Mouse (Mus musculus) embryonic facial prominence, embryonic 14.5 days (tissue): ENCODE data around the gene Dkk2. TPM values are rescaled to one million over a fixed set of nuclear protein-coding genes. Genes with fewer than 3 reads are reported as not detected.

Experiments used
- ATAC-seq: fragments of 200-750 bp; cut with Nextera tagmentation; 2 replicates; pipeline ENCODE4 v1.8.0; 2017; ENCODE audit warnings: low read depth, moderate number of reproducible peaks, moderate TSS enrichment
- DNase-seq: peaks from one replicate; pipeline ENCODE4 v3.0.0-alpha.2; 2015; ENCODE audit warnings: low spot score
- H3K27ac ChIP-seq: fragments of 300-500 bp; sonication (generic); replicated peaks from 2 replicates; pipeline ENCODE4 v1.5.1; 2014; ENCODE audit warnings: low read depth, mild to moderate bottlenecking, low read length, moderate library complexity
- H3K27me3 ChIP-seq: fragments of 300-500 bp; sonication (generic); replicated peaks from 2 replicates; pipeline ENCODE4 v1.6.1; 2014; ENCODE audit warnings: low read length; ENCODE audit not compliant: control insufficient read depth, insufficient read depth
- H3K36me3 ChIP-seq: fragments of 300-500 bp; sonication (generic); 2 replicates; pipeline ENCODE4 v1.6.1; 2014; ENCODE audit warnings: low read length, mixed read lengths; ENCODE audit not compliant: control insufficient read depth, insufficient read depth
- H3K4me1 ChIP-seq: fragments of 300-500 bp; sonication (generic); 2 replicates; pipeline ENCODE4 v1.6.1; 2014; ENCODE audit warnings: antibody characterized with exemption, low read length; ENCODE audit not compliant: control insufficient read depth, insufficient read depth
- H3K4me2 ChIP-seq: fragments of 300-500 bp; sonication (generic); 2 replicates; pipeline ENCODE4 v1.6.1; 2014; ENCODE audit warnings: low read depth, mild to moderate bottlenecking, low read length, moderate library complexity, mixed read lengths
- H3K4me3 ChIP-seq: fragments of 300-500 bp; sonication (generic); 2 replicates; pipeline ENCODE4 v1.5.1; 2014; ENCODE audit warnings: low read depth, mild to moderate bottlenecking, low read length
- H3K9ac ChIP-seq: fragments of 300-500 bp; sonication (generic); 2 replicates; pipeline ENCODE4 v1.6.1; 2014; ENCODE audit warnings: low read depth, mild to moderate bottlenecking, low read length, moderate library complexity, mixed read lengths
- H3K9me3 ChIP-seq: fragments of 300-500 bp; sonication (generic); 2 replicates; pipeline ENCODE4 v1.6.1; 2016; ENCODE audit warnings: low read length; ENCODE audit not compliant: control insufficient read depth
- WGBS: fragments of 180-500 bp; shearing (Covaris S2); extraction: QIAGEN DNeasy Blood & Tissue Kit; methylation state at CpG from one replicate; pipeline ENCODE4 v1.1.7; 2014; 5-methylcytosine and 5-hydroxymethylcytosine counted together
- polyA plus RNA-seq: library from polyadenylated mRNA; unstranded; fragments of >200 nt; fragmentation: Nextera tagmentation; extraction: Ambion mirVana; gene quantifications from 2 replicates; pipeline ENCODE4 v1.2.1, GENCODE M21; 2014

The Dkk2 gene
- polyA plus RNA-seq, 1 experiment from 2014 or later, result 25.0 TPM

DNA sequence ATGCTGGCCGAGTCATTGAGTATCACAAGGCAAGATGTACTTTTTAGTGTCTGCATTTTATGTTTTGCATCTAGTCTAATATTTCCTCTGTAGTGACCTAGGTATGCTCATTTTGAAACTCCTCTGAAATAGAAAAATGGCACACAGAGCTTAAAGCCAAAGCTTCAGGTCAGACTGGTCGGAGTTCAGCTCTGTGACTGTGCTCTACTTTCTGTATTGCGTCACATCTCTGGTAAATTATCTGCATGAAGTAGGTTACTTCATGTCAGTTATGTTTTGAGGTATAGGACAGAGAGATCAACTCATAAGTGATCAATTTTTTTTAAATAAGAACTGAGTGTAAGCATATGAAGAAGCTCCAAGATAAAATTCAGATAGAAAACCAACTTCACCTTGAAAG is 45.7 kb downstream of the Dkk2 start:
- no peaks in the 10 kb centered on the region for H3K27me3 ChIP-seq
- WGBS, result 70% methylated on average over 3 of the region's 3 CpGs
- H3K4me1 ChIP-seq, result peaks cover 8% of the 10 kb centered on the region; the same call in 1 of the 2 replicates

DNA sequence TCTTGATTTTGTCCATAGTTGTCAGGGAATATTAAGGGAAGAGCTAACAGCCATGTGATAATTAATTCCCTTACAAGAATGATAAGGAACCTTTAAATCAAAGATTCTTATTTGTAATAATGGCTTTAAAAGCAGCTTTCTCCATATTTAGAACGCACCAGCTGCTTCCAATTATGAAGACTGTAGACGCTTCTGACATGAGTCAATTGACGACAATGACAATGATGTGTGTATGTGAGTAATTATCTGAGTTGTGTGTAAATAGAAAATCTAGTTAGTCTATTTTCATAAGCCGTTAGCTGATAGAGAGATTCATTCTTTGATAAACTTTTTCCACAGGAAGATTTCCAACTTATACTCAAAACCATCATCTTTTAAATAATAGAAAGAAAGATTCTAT is 46.8 kb downstream of the Dkk2 start:
- peaks cover 8% of the 10 kb centered on the region; the same call in 1 of the 2 replicates for H3K4me1 ChIP-seq
- H3K4me3 ChIP-seq, result no peak overlapping the region
- no peaks in the 10 kb centered on the region for H3K36me3 ChIP-seq
- no peak overlapping the region for H3K27ac ChIP-seq
- no peak for DNase-seq
- 46% methylated on average over 4 of the region's 4 CpGs for WGBS
- H3K9ac ChIP-seq, result no peak overlapping the region
- H3K4me2 ChIP-seq, result no peak overlapping the region
- H3K9me3 ChIP-seq, result no peaks in the 10 kb centered on the region
- H3K27me3 ChIP-seq, result no peaks in the 10 kb centered on the region
- no peak for ATAC-seq

More for the DNA sequence above, 45.7 kb downstream of the Dkk2 start:
- Histone ChIP-seq H3K9ac (no peak overlapping the region), H3K4me3 (no peak overlapping the region), H3K4me2 (no peak overlapping the region), H3K27ac (no peak overlapping the region), H3K36me3 (no peaks in the 10 kb centered on the region), H3K9me3 (no peaks in the 10 kb centered on the region)
- ATAC-seq (no peak), DNase-seq (no peak)

GRCm38 (mm10) chr3:132134502-132134901 is 49.4 kb downstream of the Dkk2 start:
- ATAC-seq (no peak), DNase-seq (no peak)
- Histone ChIP-seq H3K4me3 (no peak overlapping the region), H3K4me2 (no peak overlapping the region), H3K9me3 (no peaks in the 10 kb centered on the region), H3K4me1 (peaks cover 8% of the 10 kb centered on the region; the same call in 1 of the 2 replicates), H3K27me3 (no peaks in the 10 kb centered on the region), H3K36me3 (no peaks in the 10 kb centered on the region), H3K9ac (no peak overlapping the region), H3K27ac (no peak overlapping the region)
- 84% methylated on average over 1 of the region's 1 CpGs for WGBS

GRCm38 (mm10) chr3:132137802-132138378 is 52.8 kb downstream of the Dkk2 start:
- ATAC-seq, result no peak
- H3K27ac ChIP-seq, result no peak overlapping the region
- no peaks in the 10 kb centered on the region; the same call in 1 of the 2 replicates for H3K4me1 ChIP-seq
- H3K9ac ChIP-seq, result no peak overlapping the region
- H3K4me2 ChIP-seq, result no peak overlapping the region
- no peaks in the 10 kb centered on the region for H3K9me3 ChIP-seq
- no peaks in the 10 kb centered on the region for H3K36me3 ChIP-seq
- no peaks in the 10 kb centered on the region for H3K27me3 ChIP-seq
- peak; percentile 19 for DNase-seq
- WGBS, result 71% methylated on average over 11 of the region's 11 CpGs
- H3K4me3 ChIP-seq, result no peak overlapping the region

- DNase-seq (no peak), ATAC-seq (no peak)
- Histone ChIP-seq H3K4me1 (no peaks in the 10 kb centered on the region; the same call in 1 of the 2 replicates), H3K27ac (no peak overlapping the region), H3K9me3 (no peaks in the 10 kb centered on the region), H3K4me3 (no peak overlapping the region), H3K4me2 (no peak overlapping the region), H3K27me3 (no peaks in the 10 kb centered on the region), H3K36me3 (no peaks in the 10 kb centered on the region), H3K9ac (no peak overlapping the region)
- WGBS, result 68% methylated on average over 4 of the region's 4 CpGs
Observed at GRCm38 (mm10) chr3:132141031-132141430, 55.9 kb downstream of the Dkk2 start.

DNA sequence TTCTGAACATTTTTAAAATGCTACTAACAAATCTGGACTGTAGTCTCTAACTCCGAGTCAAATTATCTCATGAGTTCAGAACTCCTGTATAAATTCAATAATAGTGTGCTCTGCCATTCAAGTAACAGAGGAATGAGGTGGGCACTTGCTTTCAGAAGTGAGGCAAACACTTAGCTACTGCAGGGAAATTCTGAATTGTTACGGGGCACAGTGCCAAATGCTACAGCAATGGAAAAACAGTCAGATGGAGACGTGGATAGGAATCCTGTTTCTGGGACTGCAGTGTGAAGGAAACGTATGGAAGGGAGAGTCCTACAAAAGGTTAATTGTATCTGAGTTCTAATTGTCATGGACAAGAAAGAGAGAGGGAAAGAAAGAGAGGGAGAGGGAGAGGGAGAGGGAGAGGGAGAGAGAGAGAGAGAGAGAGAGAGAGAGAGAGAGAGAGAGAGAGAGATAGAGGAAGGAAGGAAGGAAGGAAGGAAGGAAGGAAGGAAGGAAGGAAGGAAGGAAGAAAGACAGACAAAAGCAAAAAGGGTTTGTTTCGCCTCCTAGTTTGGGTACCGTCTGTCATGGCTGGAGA is 64.4 kb downstream of the Dkk2 start:
- H3K4me3 ChIP-seq, result no peak overlapping the region
- no peak for ATAC-seq
- no peaks in the 10 kb centered on the region for H3K4me1 ChIP-seq
- H3K27ac ChIP-seq, result no peak overlapping the region
- no peaks in the 10 kb centered on the region for H3K36me3 ChIP-seq
- no peaks in the 10 kb centered on the region for H3K27me3 ChIP-seq
- no peak overlapping the region for H3K4me2 ChIP-seq
- no peak overlapping the region for H3K9ac ChIP-seq
- WGBS, result 54% methylated on average over 6 of the region's 6 CpGs
- DNase-seq, result peak; percentile 27
- H3K9me3 ChIP-seq, result no peaks in the 10 kb centered on the region

DNA sequence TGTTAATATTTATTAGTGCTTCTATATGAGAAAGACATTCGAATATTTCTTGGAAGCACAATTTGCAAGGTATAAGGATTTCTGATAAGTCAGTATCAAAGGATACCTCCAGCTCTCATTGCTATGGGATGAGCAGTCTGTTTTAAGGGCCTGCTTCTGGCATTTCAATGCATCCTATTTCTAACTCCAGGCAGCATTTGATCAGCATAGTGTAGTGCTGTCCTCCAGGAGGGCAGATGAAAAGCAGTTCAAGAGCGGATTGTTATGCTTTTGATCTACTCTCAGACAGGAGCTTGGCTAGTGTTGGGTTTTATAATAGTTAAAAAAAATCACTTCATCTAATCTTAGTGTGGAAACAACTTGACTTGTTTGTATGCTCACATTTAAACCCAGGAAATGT is 73.7 kb downstream of the Dkk2 start:
- WGBS, result 81% methylated on average over 2 of the region's 2 CpGs
- Histone ChIP-seq H3K4me2 (no peak overlapping the region), H3K4me1 (no peaks in the 10 kb centered on the region), H3K27me3 (no peaks in the 10 kb centered on the region), H3K9ac (no peak overlapping the region), H3K9me3 (no peaks in the 10 kb centered on the region), H3K27ac (no peak overlapping the region), H3K36me3 (no peaks in the 10 kb centered on the region), H3K4me3 (no peak overlapping the region)
- DNase-seq (no peak), ATAC-seq (no peak)

- H3K4me3 ChIP-seq, result no peak overlapping the region
- no peaks in the 10 kb centered on the region for H3K36me3 ChIP-seq
- WGBS, result 88% methylated on average over 3 of the region's 3 CpGs
- DNase-seq (no peak), ATAC-seq (no peak)
- no peaks in the 10 kb centered on the region for H3K9me3 ChIP-seq
- H3K27ac ChIP-seq, result no peak overlapping the region
- no peak overlapping the region for H3K4me2 ChIP-seq
- H3K4me1 ChIP-seq, result no peaks in the 10 kb centered on the region
- H3K9ac ChIP-seq, result no peak overlapping the region
- H3K27me3 ChIP-seq, result no peaks in the 10 kb centered on the region
Observed at GRCm38 (mm10) chr3:132168911-132169310, 83.8 kb downstream of the Dkk2 start.
